Mouse (Mus musculus) midbrain, postnatal 0 days (tissue): ENCODE data around the gene Apol9b. TPM values are rescaled to one million over a fixed set of nuclear protein-coding genes. Genes with fewer than 3 reads are reported as not detected.
"Not testable (repeated sequence)": the region's sequence is repeated elsewhere in the genome, so short reads cannot be mapped to it uniquely, and the experiment has no call there.

Source experiments
- ATAC-seq: fragments of 200-750 bp; cut with Nextera tagmentation; 2 replicates; pipeline ENCODE4 v1.8.0; 2017; ENCODE audit warnings: moderate number of reproducible peaks, mild to moderate bottlenecking, moderate TSS enrichment, moderate library complexity; ENCODE audit not compliant: low FRiP score
- DNase-seq: peaks from one replicate; pipeline ENCODE4 v3.0.0-alpha.2; 2015; ENCODE audit warnings: low spot score
- H3K27ac ChIP-seq: fragments of 300-500 bp; sonication (generic); 2 replicates; pipeline ENCODE4 v1.5.1; 2014; ENCODE audit warnings: low read depth, mild to moderate bottlenecking, low read length, mixed read lengths
- H3K27me3 ChIP-seq: fragments of 300-500 bp; sonication (generic); 2 replicates; pipeline ENCODE4 v1.6.1; 2014; ENCODE audit warnings: low read length, control low read depth, mixed read lengths; ENCODE audit not compliant: insufficient read depth
- H3K36me3 ChIP-seq: fragments of 300-500 bp; sonication (generic); 2 replicates; pipeline ENCODE4 v1.6.1; 2014; ENCODE audit warnings: low read length, control low read depth, mixed read lengths; ENCODE audit not compliant: insufficient read depth
- H3K4me1 ChIP-seq: fragments of 300-500 bp; sonication (generic); 2 replicates; pipeline ENCODE4 v1.6.1; 2014; ENCODE audit warnings: mild to moderate bottlenecking, control low read depth, antibody characterized with exemption, low read length, mixed read lengths; ENCODE audit not compliant: insufficient read depth
- H3K4me2 ChIP-seq: fragments of 300-500 bp; sonication (generic); 2 replicates; pipeline ENCODE4 v1.6.1; 2014; ENCODE audit warnings: low read depth, mild to moderate bottlenecking, low read length, mixed read lengths; ENCODE audit not compliant: poor library complexity, severe bottlenecking
- H3K4me3 ChIP-seq: fragments of 300-500 bp; sonication (generic); 2 replicates; pipeline ENCODE4 v1.5.1; 2014; ENCODE audit warnings: low read depth, mild to moderate bottlenecking, low read length, moderate library complexity
- H3K9ac ChIP-seq: fragments of 300-500 bp; sonication (generic); replicated peaks from 2 replicates; pipeline ENCODE4 v1.6.1; 2014; ENCODE audit warnings: mild to moderate bottlenecking, low read length, moderate library complexity, mixed read lengths; ENCODE audit not compliant: poor library complexity, severe bottlenecking
- H3K9me3 ChIP-seq: fragments of 300-500 bp; sonication (generic); 2 replicates; pipeline ENCODE4 v1.6.1; 2016; ENCODE audit warnings: low read length, control low read depth
- CTCF ChIP-seq: IDR thresholded peaks from 2 replicates; pipeline ENCODE4 v1.5.1; 2016; ENCODE audit warnings: antibody characterized with exemption, mild to moderate bottlenecking
- WGBS: fragments of 180-500 bp; shearing (Covaris S2); extraction: QIAGEN DNeasy Blood & Tissue Kit; methylation state at CpG from one replicate; pipeline ENCODE4 v1.1.7; 2014; 5-methylcytosine and 5-hydroxymethylcytosine counted together
- polyA plus RNA-seq: library from polyadenylated mRNA; unstranded; fragments of >200 nt; fragmentation: Nextera tagmentation; extraction: Ambion mirVana; gene quantifications from 2 replicates; pipeline ENCODE4 v1.2.1, GENCODE M21; 2015
- total RNA-seq: library from RNA; depleted of rRNA; stranded (reverse); fragments of >200 nt; gene quantifications from 2 replicates; pipeline ENCODE4 v1.2.3, GENCODE M21; 2014

The Apol9b gene
- total and polyA plus RNA-seq, 2 experiments from 2014 or later = 0.33 TPM; not detected in 1

- H3K9me3 ChIP-seq = no peaks in the 10 kb centered on the region
- no peaks in the 10 kb centered on the region for H3K27me3 ChIP-seq
- no peaks in the 10 kb centered on the region for H3K4me1 ChIP-seq
- H3K9ac ChIP-seq = no peak overlapping the region
- 82% methylated on average over 9 of the region's 9 CpGs for WGBS
- H3K36me3 ChIP-seq = no peaks in the 10 kb centered on the region
- no peak overlapping the region for H3K4me2 ChIP-seq
- peak; percentile 51 for TF ChIP-seq CTCF
- ATAC-seq (no peak), DNase-seq (no peak)
- H3K27ac ChIP-seq = no peak overlapping the region
- no peak overlapping the region for H3K4me3 ChIP-seq
Observed at GRCm38 (mm10) chr15:77740511-77741297, 11.9 kb downstream of the Apol9b start.

- H3K4me2 ChIP-seq, H3K4me1 ChIP-seq, ATAC-seq, H3K27ac ChIP-seq, H3K9me3 ChIP-seq, DNase-seq, H3K4me3 ChIP-seq, H3K36me3 ChIP-seq, H3K9ac ChIP-seq, H3K27me3 ChIP-seq: not testable (repeated sequence)
- WGBS = 87% methylated on average over 6 of the region's 6 CpGs
Observed at GRCm38 (mm10) chr15:77741556-77741955, 12.7 kb downstream of the Apol9b start.

- no peaks in the 10 kb centered on the region for H3K36me3 ChIP-seq
- no peak for TF ChIP-seq CTCF
- no peak overlapping the region for H3K4me3 ChIP-seq
- WGBS = 48% methylated on average over 5 of the region's 5 CpGs
- H3K9ac ChIP-seq = no peak overlapping the region
- no peak overlapping the region for H3K27ac ChIP-seq
- no peaks in the 10 kb centered on the region for H3K27me3 ChIP-seq
- H3K9me3 ChIP-seq = no peaks in the 10 kb centered on the region
- DNase-seq (no peak), ATAC-seq (no peak)
- H3K4me1 ChIP-seq = no peaks in the 10 kb centered on the region
- no peak overlapping the region for H3K4me2 ChIP-seq
Observed at GRCm38 (mm10) chr15:77744632-77745031, 15.8 kb downstream of the Apol9b start.

GRCm38 (mm10) chr15:77745081-77745480 is 16.2 kb downstream of the Apol9b start:
- Histone ChIP-seq H3K27ac (no peak overlapping the region), H3K4me2 (no peak overlapping the region), H3K9ac (no peak overlapping the region), H3K36me3 (no peaks in the 10 kb centered on the region), H3K4me3 (no peak overlapping the region), H3K9me3 (no peaks in the 10 kb centered on the region), H3K4me1 (no peaks in the 10 kb centered on the region), H3K27me3 (no peaks in the 10 kb centered on the region)
- DNase-seq (no peak), ATAC-seq (no peak)
- no peak for TF ChIP-seq CTCF

GRCm38 (mm10) chr15:77746326-77746725 is 17.5 kb downstream of the Apol9b start:
- ATAC-seq (no peak), DNase-seq (peak; percentile 16)
- no peak overlapping the region for H3K4me3 ChIP-seq
- no peak overlapping the region for H3K27ac ChIP-seq
- no peaks in the 10 kb centered on the region for H3K9me3 ChIP-seq
- no peak overlapping the region for H3K9ac ChIP-seq
- no peak overlapping the region for H3K4me2 ChIP-seq
- WGBS = 95% methylated on average over 1 of the region's 1 CpGs
- no peaks in the 10 kb centered on the region for H3K4me1 ChIP-seq
- TF ChIP-seq CTCF = no peak
- H3K36me3 ChIP-seq = no peaks in the 10 kb centered on the region
- H3K27me3 ChIP-seq = no peaks in the 10 kb centered on the region

GRCm38 (mm10) chr15:77748414-77748813 is 19.6 kb downstream of the Apol9b start:
- no peak overlapping the region for H3K9ac ChIP-seq
- no peak overlapping the region for H3K4me3 ChIP-seq
- H3K9me3 ChIP-seq = no peaks in the 10 kb centered on the region
- DNase-seq = no peak
- H3K36me3 ChIP-seq = no peaks in the 10 kb centered on the region
- no peaks in the 10 kb centered on the region for H3K27me3 ChIP-seq
- H3K4me2 ChIP-seq = no peak overlapping the region
- H3K4me1 ChIP-seq = no peaks in the 10 kb centered on the region
- no peak for TF ChIP-seq CTCF
- no peak for ATAC-seq
- WGBS = 97% methylated on average over 3 of the region's 3 CpGs
- H3K27ac ChIP-seq = no peak overlapping the region
